Mouse (Mus musculus) layer of hippocampus, adult 18-20 months (tissue): ENCODE measurements around the gene H2-Aa. TPM values are rescaled to one million over a fixed set of nuclear protein-coding genes. Genes with fewer than 3 reads are reported as not detected.
A peak's percentile ranks its signal among the peaks of the same experiment; 100 is the strongest.
"Not testable (repeated sequence)": the region's sequence is repeated elsewhere in the genome, so short reads cannot be mapped to it uniquely, and the experiment has no call there.

Source experiments
- DNase-seq, 2 experiments: peaks; one replicate each; pipeline ENCODE4 v3.0.0; 2022; ENCODE audit warnings: low spot score in 2 of 2
- long read RNA-seq: library from polyadenylated mRNA; stranded (forward); transcript quantifications from one replicate; pipeline ENCODE4 v2.0.0, GENCODE M21; 2021
- total RNA-seq, 2 experiments: library from RNA; stranded (reverse); gene quantifications; 2 replicates each; pipeline ENCODE4 v1.2.3; 2021

Gene H2-Aa
- total RNA-seq = 1 to 10 TPM; 1.3 to 1.4 TPM
- long read RNA-seq = 0 reads

DNA sequence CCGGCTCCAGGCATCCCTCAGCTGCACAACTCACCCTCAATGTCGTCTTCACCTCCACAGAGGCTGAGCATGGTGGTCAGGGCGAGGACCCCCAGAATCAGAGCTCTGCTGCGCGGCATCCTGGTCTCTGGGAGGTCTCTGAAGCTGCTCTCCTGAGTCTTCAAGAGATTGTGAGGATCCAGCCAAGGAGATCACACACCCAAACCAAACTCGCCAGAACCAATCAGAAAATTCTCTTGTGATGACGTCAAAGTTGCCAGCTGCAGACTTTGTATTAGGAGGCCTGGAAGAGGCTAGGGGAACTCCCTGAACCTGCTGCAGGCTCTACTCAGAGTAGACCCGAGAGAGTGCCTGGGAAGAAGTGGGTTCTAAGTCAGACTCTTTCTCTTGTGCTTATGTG lies at the start of gene H2-Aa:
TSS of gene H2-Aa (minus strand) at position 176 of the 400 bp plus-strand sequence.
- peak; percentile 48 to 90 for DNase-seq

GRCm38 (mm10) chr17:34331200-34331599 lies 43.6 kb upstream of the H2-Aa start:
- DNase-seq = no peak

DNA sequence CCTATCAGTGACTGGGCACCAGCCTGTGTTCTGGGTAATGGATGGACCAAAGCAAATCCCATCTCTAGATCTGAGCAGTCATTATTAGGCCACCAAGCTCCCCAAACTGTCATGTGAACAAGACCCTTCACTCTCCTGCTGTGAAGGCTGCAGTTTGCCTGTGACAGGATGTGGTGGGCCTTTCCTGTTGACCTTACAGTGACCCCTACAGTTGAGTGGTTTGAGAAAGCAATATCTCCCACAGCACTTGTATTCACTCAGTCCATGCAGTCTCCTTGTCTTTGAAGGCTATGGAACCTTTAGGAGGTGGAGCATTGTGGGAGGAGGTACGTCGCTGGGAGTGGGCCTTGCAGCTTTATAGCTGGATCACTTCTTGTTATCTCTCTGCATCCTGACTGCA lies 42.2 kb upstream of the H2-Aa start:
- no peak for DNase-seq

- DNase-seq = no peak
These were observed 38.8 kb upstream of the H2-Aa start for GRCm38 (mm10) chr17:34326373-34326772.

GRCm38 (mm10) chr17:34325436-34325835 lies 37.8 kb upstream of the H2-Aa start, which contains the start of gene H2-Eb2:
H2-Eb2 (plus strand) TSS chr17:34325665.
- DNase-seq = no peak

DNA sequence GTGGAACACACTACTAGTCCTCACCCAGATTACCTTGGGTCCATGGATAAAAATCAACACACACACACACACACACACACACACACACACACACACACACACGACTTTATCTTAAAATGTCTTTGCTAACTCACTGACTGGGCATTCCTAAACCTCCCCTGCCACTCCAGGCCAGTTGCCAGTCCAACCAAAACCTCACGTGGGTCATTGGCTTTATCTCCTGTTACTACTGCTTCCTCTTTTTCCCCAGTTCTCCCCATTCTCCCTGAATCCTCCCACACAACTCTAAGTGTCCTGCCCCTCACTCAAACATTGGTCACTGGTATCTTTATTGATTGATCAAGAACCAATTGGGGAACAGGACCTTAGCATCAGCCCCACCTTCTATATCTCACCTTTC lies 29.7 kb upstream of the H2-Aa start:
- DNase-seq = no peak

- no peak for DNase-seq
These were observed 29.1 kb upstream of the H2-Aa start for GRCm38 (mm10) chr17:34316697-34317096.

DNA sequence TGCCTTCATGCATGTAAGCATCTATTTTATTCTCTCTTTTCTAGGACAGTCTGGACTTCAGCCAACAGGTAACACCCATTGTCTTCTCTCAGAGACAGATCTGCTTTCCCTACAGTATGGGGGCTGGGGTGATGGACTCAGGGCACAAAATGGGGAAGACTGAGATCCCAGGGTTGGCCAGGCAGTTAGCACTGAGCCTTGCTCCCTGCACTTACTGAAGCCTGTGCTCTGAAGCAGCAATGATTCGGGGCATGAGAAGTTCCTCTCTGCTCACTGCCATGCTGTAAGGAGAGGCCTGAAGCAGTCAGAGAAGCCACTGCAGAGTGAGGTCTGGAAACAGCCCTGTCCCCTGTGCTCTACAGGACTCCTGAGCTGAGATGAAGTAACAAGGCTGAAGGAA lies 27.9 kb upstream of the H2-Aa start:
- DNase-seq = no peak

DNA sequence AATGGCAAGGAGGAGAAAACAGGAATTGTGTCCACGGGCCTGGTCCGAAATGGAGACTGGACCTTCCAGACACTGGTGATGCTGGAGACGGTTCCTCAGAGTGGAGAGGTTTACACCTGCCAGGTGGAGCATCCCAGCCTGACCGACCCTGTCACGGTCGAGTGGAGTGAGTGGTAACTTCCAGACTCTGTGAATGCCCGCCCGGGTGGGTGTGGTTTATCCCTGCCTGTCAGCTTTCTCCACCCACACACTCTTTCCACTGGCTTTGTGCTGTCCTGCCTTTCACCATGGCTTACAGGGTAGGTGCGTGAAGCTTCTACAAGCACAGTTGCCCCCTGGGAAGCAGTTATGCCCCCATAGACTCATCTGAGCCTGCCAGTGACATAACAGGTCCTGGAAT lies 26.7 kb upstream of the H2-Aa start:
- DNase-seq = no peak

- DNase-seq = peak; percentile 57 to 83
These were observed 25.8 kb upstream of the H2-Aa start for GRCm38 (mm10) chr17:34313393-34313792.

- no peak for DNase-seq
These were observed 24.6 kb upstream of the H2-Aa start for GRCm38 (mm10) chr17:34312185-34312584.

DNA sequence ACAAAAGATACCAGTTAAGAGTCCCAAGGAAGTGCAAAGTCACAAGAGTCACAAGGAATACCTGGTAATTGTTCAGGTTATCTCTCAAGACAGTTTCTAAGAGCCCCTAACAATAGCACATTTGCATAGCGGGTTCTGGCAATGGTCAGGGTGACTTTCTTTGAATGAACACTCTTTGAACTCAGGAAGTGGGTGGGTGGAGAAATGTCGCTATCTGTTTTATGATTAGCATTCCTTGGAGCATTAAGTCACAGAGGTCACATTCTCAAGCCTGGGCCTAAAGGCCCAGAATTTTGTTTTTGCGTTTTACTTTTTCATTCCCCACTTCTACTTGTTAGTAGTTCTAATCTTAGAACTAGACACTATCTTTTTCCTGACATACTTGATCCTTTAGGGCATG lies 22.9 kb upstream of the H2-Aa start:
- not testable (repeated sequence) for DNase-seq

- peak; percentile 62 to 81 for DNase-seq
These were observed 22.2 kb upstream of the H2-Aa start for GRCm38 (mm10) chr17:34309683-34310385.

DNA sequence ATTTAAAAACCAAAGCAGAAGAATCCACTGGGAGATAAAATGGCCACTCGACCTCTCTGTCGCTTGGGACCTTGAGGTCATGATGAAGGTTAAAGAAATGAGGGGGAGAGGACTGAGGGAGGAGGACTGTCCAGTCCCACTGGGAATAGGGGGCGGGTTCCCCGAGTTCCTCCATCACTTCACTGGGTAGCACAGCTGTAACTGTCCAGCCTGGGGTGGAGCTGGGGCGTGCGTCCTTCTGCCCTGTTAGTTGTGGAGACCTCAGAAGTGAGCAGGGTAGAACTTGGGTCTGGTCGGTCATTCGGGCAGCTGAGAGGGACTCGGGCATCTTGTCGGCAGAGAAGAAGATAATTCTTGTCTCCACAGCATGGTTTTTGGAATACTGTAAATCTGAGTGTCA lies 21.6 kb upstream of the H2-Aa start:
- no peak for DNase-seq

- DNase-seq = no peak
These were observed 20.5 kb upstream of the H2-Aa start for GRCm38 (mm10) chr17:34308161-34308560.

- DNase-seq = no peak
These were observed 19.6 kb upstream of the H2-Aa start for GRCm38 (mm10) chr17:34307216-34307615.

GRCm38 (mm10) chr17:34306407-34306806 lies 18.8 kb upstream of the H2-Aa start:
- no peak for DNase-seq

DNA sequence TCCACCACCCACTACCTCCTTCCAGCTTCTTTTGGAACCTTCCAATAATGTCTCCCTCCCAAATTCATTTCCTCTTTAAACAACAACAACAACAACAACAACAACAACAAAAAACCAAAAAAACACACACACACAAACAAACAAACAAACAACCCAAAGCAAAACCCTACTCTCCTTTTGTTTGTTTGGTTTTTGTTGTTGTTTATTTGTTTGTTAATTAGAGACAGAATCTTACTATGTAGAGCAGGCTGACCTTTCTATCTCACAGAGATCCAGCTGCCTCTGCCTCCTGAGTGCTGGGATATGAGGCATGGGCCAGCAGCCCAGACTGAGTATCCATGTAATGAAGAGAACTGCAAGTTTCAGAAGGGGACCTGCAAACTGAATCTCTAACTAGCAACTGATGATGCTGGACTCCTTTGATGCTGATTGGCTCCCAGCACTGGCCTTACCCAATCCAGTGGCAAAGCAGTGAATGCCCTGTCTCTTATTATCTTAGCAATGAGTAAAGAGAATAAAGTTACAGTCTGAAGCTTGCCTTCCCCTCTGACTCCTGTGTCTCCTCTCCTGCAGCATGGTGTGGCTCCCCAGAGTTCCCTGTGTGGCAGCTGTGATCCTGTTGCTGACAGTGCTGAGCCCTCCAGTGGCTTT lies 17.9 kb upstream of the H2-Aa start, which contains the start of gene H2-Eb1:
TSS of gene H2-Eb1 (plus strand) at position 488 of the 651 bp plus-strand sequence.
- peak; percentile 80 to 97 for DNase-seq

GRCm38 (mm10) chr17:34304751-34305150 lies 17.1 kb upstream of the H2-Aa start:
- DNase-seq = peak; percentile 68 to 89

GRCm38 (mm10) chr17:34303789-34304188 lies 16.2 kb upstream of the H2-Aa start:
- DNase-seq = no peak

- no peak for DNase-seq
These were observed 14.1 kb upstream of the H2-Aa start for GRCm38 (mm10) chr17:34301670-34302190.
